Mouse (Mus musculus) intestine, embryonic 16.5 days (tissue): ENCODE measurements at regions not wholly inside any gene's neighbourhood (a gene's known extent, or its start where the extent isn't known, plus 50 kb on each side); places are given as distances from the start of the nearest gene placed in this dataset.

ENCODE experiments used
- ATAC-seq: fragments of 200-750 bp; cut with Nextera tagmentation; 2 replicates; pipeline ENCODE4 v1.8.0; 2017; ENCODE audit warnings: moderate TSS enrichment, moderate library complexity
- H3K27ac ChIP-seq: fragments of 300-500 bp; sonication (generic); 2 replicates; pipeline ENCODE4 v1.5.1; 2014; ENCODE audit warnings: mild to moderate bottlenecking, low read length
- H3K27me3 ChIP-seq: fragments of 300-500 bp; sonication (generic); replicated peaks from 2 replicates; pipeline ENCODE4 v1.6.1; 2014; ENCODE audit warnings: low read length, control low read depth, mixed read lengths; ENCODE audit not compliant: control insufficient read depth, insufficient read depth
- H3K36me3 ChIP-seq: fragments of 300-500 bp; sonication (generic); 2 replicates; pipeline ENCODE4 v1.6.1; 2014; ENCODE audit warnings: low read length, control low read depth; ENCODE audit not compliant: control insufficient read depth, insufficient read depth
- H3K4me1 ChIP-seq: fragments of 300-500 bp; sonication (generic); 2 replicates; pipeline ENCODE4 v1.6.1; 2014; ENCODE audit warnings: low read length, control low read depth, mixed read lengths; ENCODE audit not compliant: control insufficient read depth, insufficient read depth
- H3K4me2 ChIP-seq: fragments of 300-500 bp; sonication (generic); 2 replicates; pipeline ENCODE4 v1.6.1; 2014; ENCODE audit warnings: low read depth, low read length, control low read depth
- H3K4me3 ChIP-seq: fragments of 300-500 bp; sonication (generic); 2 replicates; pipeline ENCODE4 v1.5.1; 2014; ENCODE audit warnings: mild to moderate bottlenecking, low read length
- H3K9ac ChIP-seq: fragments of 300-500 bp; sonication (generic); 2 replicates; pipeline ENCODE4 v1.6.1; 2014; ENCODE audit warnings: low read depth, low read length
- H3K9me3 ChIP-seq: fragments of 300-500 bp; sonication (generic); 2 replicates; pipeline ENCODE4 v1.6.1; 2016; ENCODE audit warnings: low read length, control low read depth; ENCODE audit not compliant: control insufficient read depth
- WGBS: fragments of 180-500 bp; shearing (Covaris S2); extraction: QIAGEN DNeasy Blood & Tissue Kit; methylation state at CpG from one replicate; pipeline ENCODE4 v1.1.7; 2014; 5-methylcytosine and 5-hydroxymethylcytosine counted together

GRCm38 (mm10) chr10:21672171-21672570 lies 79.2 kb downstream of the 1700020N01Rik start:
- H3K4me1 ChIP-seq: 0 out of 2 replicates have a peak, but pooled peaks cover 2% of the 10 kb centered on the region
- no peak overlapping the region for H3K27ac ChIP-seq
- no peak overlapping the region for H3K4me3 ChIP-seq
- no peak for ATAC-seq
- H3K27me3 ChIP-seq: no peaks in the 10 kb centered on the region
- no peaks in the 10 kb centered on the region for H3K36me3 ChIP-seq
- no peak overlapping the region for H3K9ac ChIP-seq
- WGBS: 74% methylated on average over 4 of the region's 4 CpGs
- H3K9me3 ChIP-seq: no peaks in the 10 kb centered on the region
- no peak overlapping the region for H3K4me2 ChIP-seq

DNA sequence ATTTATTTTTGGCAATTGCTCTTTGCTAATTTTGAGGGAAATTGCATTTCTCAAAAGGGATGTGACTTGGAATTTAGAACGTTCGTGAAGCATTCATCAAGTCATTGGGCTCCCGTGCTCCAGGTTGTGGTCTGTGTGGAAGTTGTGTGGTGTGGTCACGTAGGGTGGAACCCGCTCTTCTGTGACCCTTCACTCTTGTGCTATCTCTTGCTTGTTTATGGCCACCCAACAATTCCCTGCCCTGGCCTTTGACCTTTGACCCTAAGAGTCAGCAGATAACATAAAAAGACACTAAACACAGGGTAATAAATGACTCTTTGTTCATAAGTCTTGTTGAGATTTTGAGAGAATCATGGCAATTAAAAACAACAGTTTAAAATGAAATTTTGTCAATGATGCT lies 79.7 kb downstream of the 1700020N01Rik start:
- Histone ChIP-seq H3K4me3 (no peak overlapping the region), H3K27me3 (no peaks in the 10 kb centered on the region), H3K9ac (no peak overlapping the region), H3K36me3 (no peaks in the 10 kb centered on the region), H3K4me1 (0 out of 2 replicates have a peak, but pooled peaks cover 2% of the 10 kb centered on the region), H3K4me2 (no peak overlapping the region), H3K27ac (no peak overlapping the region), H3K9me3 (no peaks in the 10 kb centered on the region)
- WGBS: 70% methylated on average over 5 of the region's 5 CpGs
- ATAC-seq: no peak

- 0 out of 2 replicates have a peak, but pooled peaks cover 2% of the 10 kb centered on the region for H3K4me1 ChIP-seq
- ATAC-seq: no peak
- no peak overlapping the region for H3K4me2 ChIP-seq
- no peaks in the 10 kb centered on the region for H3K27me3 ChIP-seq
- no peak overlapping the region for H3K27ac ChIP-seq
- WGBS: 79% methylated on average over 1 of the region's 1 CpGs
- H3K4me3 ChIP-seq: no peak overlapping the region
- no peaks in the 10 kb centered on the region for H3K36me3 ChIP-seq
- H3K9me3 ChIP-seq: no peaks in the 10 kb centered on the region
- no peak overlapping the region for H3K9ac ChIP-seq
These were observed 80.9 kb downstream of the 1700020N01Rik start for GRCm38 (mm10) chr10:21673831-21674230.

- Histone ChIP-seq H3K4me3 (no peak overlapping the region), H3K4me2 (no peak overlapping the region), H3K9ac (no peak overlapping the region), H3K4me1 (0 out of 2 replicates have a peak, but pooled peaks cover 2% of the 10 kb centered on the region), H3K27ac (no peak overlapping the region), H3K36me3 (no peaks in the 10 kb centered on the region), H3K27me3 (no peaks in the 10 kb centered on the region), H3K9me3 (no peaks in the 10 kb centered on the region)
- 96% methylated on average over 14 of the region's 14 CpGs for WGBS
- ATAC-seq: no peak
These were observed 82.8 kb downstream of the 1700020N01Rik start for GRCm38 (mm10) chr10:21675786-21676185.

- no peak for ATAC-seq
- H3K4me3 ChIP-seq: no peak overlapping the region
- 0 out of 2 replicates have a peak, but pooled peaks cover 2% of the 10 kb centered on the region for H3K4me1 ChIP-seq
- H3K27ac ChIP-seq: no peak overlapping the region
- H3K27me3 ChIP-seq: no peaks in the 10 kb centered on the region
- WGBS: 93% methylated on average over 9 of the region's 9 CpGs
- no peaks in the 10 kb centered on the region for H3K9me3 ChIP-seq
- no peak overlapping the region for H3K9ac ChIP-seq
- no peak overlapping the region for H3K4me2 ChIP-seq
- H3K36me3 ChIP-seq: no peaks in the 10 kb centered on the region
These were observed 85.0 kb downstream of the 1700020N01Rik start for GRCm38 (mm10) chr10:21677911-21678310.

DNA sequence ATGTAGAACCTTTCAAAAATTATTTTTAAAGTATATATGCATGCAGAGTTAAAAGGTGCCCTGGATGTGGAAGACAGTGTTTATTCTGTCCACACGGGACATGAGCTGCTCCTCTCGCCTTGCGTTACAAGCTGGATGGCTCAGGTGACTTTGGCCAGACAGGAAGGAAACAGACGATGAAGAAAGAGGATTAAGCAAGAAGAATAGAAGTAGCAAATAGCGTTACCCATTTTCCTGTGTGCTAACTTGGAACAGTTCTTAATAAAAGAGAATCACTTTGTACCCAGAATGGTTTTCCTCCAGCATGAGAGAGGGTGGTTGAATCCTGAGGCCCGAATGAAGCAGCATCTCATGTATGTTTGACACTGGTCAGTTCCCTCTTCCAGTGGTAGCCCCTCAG lies 85.4 kb downstream of the 1700020N01Rik start:
- Histone ChIP-seq H3K9me3 (no peaks in the 10 kb centered on the region), H3K36me3 (no peaks in the 10 kb centered on the region), H3K4me2 (no peak overlapping the region), H3K9ac (no peak overlapping the region), H3K4me1 (no peaks in the 10 kb centered on the region), H3K4me3 (no peak overlapping the region), H3K27ac (no peak overlapping the region), H3K27me3 (no peaks in the 10 kb centered on the region)
- ATAC-seq: no peak
- WGBS: 82% methylated on average over 6 of the region's 6 CpGs

- Histone ChIP-seq H3K9ac (no peak overlapping the region), H3K4me2 (no peak overlapping the region), H3K4me3 (no peak overlapping the region), H3K4me1 (no peaks in the 10 kb centered on the region), H3K27ac (0 out of 2 replicates have a peak overlapping the region, but pooled peaks have one; percentile 0), H3K36me3 (no peaks in the 10 kb centered on the region), H3K9me3 (no peaks in the 10 kb centered on the region), H3K27me3 (no peaks in the 10 kb centered on the region)
- ATAC-seq: peak; percentile 36; the same call in 1 of the 2 replicates
- 60% methylated on average over 10 of the region's 10 CpGs for WGBS
These were observed 86.0 kb downstream of the 1700020N01Rik start for GRCm38 (mm10) chr10:21678811-21679451.

DNA sequence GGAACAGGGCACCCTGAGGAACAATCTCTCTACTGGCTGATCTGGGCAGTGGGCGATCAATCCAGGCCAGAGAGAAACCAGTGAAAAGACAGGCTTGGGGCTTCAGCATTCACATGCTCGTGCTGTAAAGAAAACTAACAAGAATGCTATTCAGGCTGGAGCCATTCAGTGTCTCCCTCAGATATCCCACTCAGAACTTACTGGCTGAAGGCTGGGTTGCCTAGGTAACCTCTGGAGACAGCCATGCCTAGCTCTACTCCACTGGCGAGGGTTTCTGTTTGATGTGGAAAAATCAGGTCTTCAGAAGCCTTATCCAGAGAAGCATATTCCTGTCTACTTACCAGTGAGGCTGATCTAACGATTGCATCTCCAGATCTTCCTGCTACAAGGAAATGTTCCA lies 87.8 kb downstream of the 1700020N01Rik start:
- no peak overlapping the region for H3K4me3 ChIP-seq
- peaks cover 9% of the 10 kb centered on the region for H3K4me1 ChIP-seq
- H3K36me3 ChIP-seq: no peaks in the 10 kb centered on the region
- no peaks in the 10 kb centered on the region for H3K9me3 ChIP-seq
- H3K27me3 ChIP-seq: no peaks in the 10 kb centered on the region
- H3K27ac ChIP-seq: no peak overlapping the region
- WGBS: 50% methylated on average over 4 of the region's 4 CpGs
- H3K4me2 ChIP-seq: no peak overlapping the region
- ATAC-seq: no peak
- no peak overlapping the region for H3K9ac ChIP-seq

- H3K9ac ChIP-seq: no peak overlapping the region
- no peaks in the 10 kb centered on the region for H3K36me3 ChIP-seq
- no peak overlapping the region for H3K4me2 ChIP-seq
- H3K9me3 ChIP-seq: no peaks in the 10 kb centered on the region
- no peak overlapping the region for H3K4me3 ChIP-seq
- ATAC-seq: no peak
- H3K27ac ChIP-seq: no peak overlapping the region
- WGBS: 65% methylated on average over 9 of the region's 9 CpGs
- H3K4me1 ChIP-seq: peaks cover 9% of the 10 kb centered on the region
- no peaks in the 10 kb centered on the region for H3K27me3 ChIP-seq
These were observed 91.5 kb downstream of the 1700020N01Rik start for GRCm38 (mm10) chr10:21684286-21685013.
